Mouse (Mus musculus): Measurements from ENCODE around the gene Rnasel. TPM values are rescaled to one million over a fixed set of nuclear protein-coding genes. Genes with fewer than 3 reads are reported as not detected.

Gene Rnasel
- total RNA-seq (2021) = 1 to 10 TPM; 6.5 to 8.1 TPM

DNA sequence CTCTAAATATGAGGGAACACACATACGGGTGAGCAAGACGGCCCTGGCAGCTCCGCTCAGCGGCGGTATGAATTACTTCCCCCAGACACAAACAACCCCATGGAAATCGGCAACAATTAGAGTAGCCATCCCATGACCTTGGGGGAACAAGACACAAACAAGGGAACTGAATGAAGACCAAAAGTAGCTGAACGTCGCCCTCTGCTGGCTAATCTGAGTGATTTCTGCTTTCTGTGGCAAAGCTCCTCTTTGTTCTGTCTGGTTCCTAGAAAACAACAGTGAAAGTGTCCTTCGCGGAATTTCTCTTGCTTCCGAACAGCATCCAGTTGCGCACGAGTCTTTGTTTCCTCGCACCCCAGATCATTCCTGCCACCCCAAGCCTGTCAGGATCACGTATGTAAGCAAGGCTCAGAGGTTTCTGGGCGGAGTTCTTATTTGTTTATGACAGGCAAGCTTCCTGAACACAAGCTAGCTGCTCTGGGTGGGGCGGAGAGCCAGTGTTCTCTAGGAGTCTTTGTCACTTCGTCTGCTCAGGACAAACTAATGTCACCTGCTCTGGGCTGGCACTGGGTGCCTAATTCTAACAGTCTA lies at the start of gene Rnasel:
Rnasel (plus strand) TSS at position 216 of the 591 bp plus-strand sequence.
- DNase-seq (ENCODE audit: extremely low spot score in 1 of 2, low spot score in 1 of 2) = peak; percentile 49 to 69

DNA sequence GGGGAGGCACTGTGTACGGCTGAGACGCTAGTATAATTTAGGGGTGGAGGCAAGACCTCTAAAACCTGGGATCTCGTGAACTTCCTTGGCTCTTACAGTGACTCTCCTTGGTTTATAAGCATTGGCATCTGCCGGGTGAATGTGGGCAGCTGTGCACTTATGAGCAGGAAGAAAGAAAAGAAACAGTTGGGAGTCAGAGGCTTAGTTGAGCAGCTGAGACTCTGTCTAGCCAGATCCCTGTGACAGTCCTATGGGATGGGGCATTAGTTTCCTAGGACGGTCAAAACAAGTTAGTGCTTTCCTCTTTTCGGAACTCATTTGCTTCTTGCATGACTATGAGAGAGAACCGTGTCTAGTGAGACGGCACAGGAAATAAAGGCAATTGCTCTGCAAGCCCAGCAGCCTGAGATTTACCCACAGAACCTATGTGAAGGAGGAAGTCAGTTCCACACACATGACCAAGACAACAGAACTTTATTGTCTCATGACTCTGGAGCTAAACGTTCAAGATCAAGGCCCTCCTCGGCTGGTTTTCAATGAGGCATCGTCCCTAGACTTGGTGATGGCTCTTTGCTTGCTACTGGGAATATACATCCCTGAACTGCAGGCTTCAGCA lies 48.7 kb upstream of the Rnasel start:
- DNase-seq (ENCODE audit: extremely low spot score in 1 of 2, low spot score in 1 of 2) = no peak

DNA sequence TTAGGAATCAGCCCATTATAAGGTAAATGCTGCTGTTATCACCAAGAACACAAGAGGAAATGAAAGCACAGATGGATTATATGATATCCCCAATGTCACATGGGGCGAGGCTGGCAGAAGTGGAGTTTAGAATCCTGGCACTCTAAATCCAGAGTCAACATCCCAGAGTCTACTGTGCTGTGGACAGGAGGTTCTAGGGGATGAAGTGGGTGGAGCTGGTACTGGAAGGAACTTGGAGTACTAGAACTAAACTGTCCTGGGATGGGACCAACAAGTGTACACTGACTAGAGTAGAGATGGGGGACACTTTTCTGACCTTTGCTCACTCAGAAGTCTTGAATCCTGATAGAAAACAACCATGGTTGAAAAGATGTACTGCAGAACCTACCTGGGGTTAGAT lies 47.8 kb upstream of the Rnasel start:
- no peak for DNase-seq (ENCODE audit: extremely low spot score in 1 of 2, low spot score in 1 of 2)

DNA sequence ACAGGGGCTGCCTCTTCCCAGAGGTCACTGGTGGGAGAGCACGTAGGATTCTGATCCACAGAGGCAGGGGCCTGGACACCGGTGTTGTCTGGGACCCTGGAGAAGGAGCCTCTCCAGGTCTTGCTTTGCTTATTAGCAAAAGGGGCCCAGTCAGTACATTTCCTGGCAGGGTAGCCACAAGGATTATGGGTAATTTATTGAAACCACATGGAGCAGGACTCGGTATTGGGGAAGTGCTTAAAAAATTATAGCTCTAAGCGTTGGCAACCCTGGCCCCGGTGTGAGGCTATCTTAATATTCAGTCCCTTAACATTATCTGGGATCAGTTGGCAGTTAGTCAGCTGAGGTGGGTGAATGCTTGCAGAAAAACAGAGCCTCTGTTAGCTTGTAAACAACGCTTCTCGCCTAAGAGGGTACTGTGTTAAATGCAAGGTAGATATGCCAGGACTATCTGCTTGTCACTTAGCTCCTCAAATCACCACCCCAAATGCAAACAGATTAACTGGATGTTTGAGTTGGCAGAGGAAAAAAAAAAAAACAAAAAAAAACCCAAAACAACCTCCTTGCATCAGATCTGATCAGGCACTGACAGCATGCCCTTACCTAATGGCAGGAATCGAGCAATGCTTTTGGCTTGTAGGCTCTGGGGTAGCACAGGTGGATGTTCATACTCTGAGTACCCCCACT lies 46.9 kb upstream of the Rnasel start:
- no peak for DNase-seq (ENCODE audit: extremely low spot score in 1 of 2, low spot score in 1 of 2)

DNA sequence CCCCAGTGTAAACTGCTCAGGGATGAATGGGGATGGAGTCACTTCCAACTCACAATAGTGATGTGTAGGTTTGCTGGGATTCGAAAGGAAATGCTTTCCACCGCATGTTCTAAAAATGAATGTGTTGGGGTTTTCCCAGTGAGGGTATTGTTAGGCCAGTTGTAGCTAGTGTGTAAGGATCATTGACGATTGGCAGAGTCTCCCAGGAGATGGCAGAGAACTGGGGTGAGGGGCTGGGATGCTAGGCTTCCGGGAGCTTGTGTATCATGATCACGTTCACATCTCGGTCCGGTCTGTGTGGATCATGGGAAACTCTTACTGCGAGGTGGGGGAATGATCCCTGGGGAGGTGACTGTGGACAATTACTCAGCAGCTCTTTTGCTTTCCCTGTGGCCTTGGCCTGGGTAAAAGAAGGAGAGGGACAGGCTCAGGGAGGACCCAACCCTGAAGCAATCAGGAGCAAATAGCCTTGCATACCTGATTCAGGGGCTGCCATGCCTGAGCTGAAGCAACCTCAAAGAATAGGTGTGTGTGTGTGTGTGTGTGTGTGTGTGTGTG lies 46.3 kb upstream of the Rnasel start:
- DNase-seq (ENCODE audit: extremely low spot score in 1 of 2, low spot score in 1 of 2) = no peak

DNA sequence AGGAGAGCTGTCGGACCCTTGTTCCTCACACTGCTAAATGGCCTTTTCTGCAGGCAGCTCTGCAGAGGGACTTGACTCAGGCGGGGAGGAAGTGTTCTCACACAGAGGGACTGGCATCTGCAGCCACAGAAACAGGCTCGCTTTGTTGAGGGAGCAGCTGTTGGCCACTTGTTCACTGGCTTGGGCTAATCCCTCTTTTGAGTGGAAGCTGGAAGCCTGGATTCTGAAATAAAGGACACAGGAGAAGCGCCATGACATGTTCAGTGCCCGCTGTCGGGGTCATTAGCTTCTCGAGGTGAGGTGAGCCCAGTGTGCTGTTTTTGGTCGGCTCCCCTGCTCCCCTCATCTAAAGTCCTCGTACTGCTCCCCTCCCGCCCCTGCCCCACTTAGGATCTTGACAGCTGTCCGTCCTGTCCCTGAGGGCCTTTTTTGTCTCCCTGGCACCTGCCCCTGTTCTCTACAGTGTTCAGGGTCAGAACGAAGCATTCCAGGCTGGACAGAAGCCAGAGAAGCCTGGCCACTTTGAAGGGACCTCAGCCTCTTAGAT lies 45.7 kb upstream of the Rnasel start:
- peak in 1 of 2 experiments; percentile 45 for DNase-seq (ENCODE audit: extremely low spot score in 1 of 2, low spot score in 1 of 2)

DNA sequence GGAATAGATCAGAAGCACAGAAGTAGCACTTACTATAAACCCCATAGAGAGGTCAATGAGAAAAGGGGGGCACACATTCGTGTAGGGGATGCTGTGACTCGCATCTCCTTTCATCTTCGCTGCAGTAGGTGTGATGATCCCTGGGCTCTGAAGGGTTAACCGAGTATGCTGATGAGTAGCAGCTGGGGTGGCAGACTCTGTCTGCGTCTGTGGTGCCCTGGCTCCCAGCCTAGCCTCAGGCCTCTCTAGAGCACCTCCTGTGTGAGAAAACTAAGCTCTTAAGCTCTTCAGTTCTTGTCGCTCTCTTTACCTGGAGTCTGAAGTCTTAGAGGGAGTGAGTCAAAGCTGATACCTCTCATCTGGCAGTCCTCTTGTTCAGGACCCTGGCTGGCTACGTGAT lies 45.1 kb upstream of the Rnasel start:
- DNase-seq (ENCODE audit: extremely low spot score in 1 of 2, low spot score in 1 of 2) = no peak

DNA sequence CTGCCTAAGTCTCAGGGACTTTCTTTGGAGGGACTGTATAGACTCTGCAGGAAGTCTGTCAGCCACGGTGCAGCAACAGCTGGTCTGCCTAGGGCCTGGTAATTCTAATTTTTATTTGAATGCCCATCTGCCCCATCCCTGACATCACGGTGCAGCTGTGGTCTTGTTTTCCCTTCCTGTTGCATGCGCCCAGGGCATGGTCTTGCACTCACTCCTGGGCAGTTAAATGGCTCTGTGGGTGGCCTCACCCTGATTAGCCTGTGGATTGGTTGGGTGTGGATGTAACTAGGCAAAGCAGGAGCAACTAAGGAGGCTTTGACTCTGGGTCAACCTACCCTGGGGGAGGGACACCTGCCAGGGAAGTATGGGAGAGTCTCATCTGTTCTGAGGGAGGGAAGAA lies 44.2 kb upstream of the Rnasel start:
- no peak for DNase-seq (ENCODE audit: extremely low spot score in 1 of 2, low spot score in 1 of 2)

DNA sequence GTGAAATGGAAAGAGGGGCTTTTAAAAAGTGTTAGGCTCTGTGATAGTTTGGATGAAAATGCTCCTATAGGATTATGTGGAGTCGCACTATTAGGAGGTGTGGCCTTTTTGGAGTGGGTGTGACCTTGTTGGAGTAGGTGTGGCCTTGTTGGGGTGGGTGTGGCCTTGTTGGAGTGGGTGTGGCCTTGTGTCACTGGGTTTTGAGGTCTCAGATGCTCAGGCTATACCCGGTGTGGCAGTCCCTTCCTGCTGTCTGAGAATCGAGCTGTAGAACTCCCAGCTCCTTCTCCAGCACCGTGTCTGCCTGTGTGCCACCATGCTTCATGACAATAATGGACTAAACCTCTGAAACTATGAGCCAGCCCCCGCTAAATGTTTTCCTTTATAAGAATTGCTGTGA lies 40.6 kb upstream of the Rnasel start:
- DNase-seq (ENCODE audit: extremely low spot score in 1 of 2, low spot score in 1 of 2) = no peak

DNA sequence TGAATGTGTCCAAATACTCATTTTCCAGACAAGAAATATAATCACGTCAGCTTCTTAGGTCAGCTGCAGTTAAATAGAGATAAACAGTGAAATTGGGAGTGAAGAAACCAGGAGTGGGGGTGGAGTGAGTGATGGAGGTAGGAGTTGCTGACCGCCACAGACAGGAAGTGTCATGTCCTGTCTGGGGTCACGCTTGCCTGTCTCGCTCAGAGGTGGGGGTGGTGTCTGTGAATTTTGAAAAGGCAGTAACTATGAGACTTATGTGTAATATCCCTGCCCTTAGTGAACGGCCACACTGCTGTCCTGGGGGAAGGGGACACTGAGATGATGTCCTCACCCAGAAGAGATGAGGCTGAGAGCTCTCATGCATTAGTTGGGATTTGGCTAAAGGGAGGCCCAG lies 39.8 kb upstream of the Rnasel start:
- DNase-seq (ENCODE audit: extremely low spot score in 1 of 2, low spot score in 1 of 2) = no peak

DNA sequence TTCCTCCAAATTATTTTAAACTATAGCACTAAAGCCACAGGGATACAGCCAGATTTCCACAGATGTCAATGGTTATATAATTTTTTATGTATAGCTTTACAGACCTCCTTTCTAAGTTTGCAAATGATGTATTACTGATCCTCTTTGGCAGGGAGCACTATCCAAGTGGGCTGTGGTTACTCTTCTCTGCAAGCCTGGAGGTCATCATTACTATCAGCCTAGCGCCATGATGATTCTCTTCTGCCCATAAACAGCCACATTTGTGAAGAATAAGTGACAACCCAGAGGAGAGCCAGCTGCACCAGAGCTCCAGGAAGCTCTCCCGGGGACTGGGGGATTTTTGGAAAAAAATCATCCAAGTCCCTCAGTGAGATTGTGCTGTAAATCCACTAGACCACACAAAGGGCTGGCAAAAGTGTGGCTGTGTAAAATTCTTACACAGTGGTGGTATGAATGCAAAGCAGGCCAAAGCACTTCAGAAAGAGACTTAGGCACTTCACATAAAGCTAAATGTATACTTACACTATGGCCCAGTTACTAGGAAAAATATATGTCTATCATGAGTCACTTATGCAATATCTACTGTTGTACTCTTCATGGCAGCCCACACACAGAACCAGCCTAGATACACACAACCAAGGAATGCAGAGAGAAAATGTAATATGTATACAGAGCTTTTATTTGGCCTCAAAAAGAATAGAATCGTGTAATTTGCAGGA lies 37.5 kb upstream of the Rnasel start:
- DNase-seq (ENCODE audit: extremely low spot score in 1 of 2, low spot score in 1 of 2) = no peak

DNA sequence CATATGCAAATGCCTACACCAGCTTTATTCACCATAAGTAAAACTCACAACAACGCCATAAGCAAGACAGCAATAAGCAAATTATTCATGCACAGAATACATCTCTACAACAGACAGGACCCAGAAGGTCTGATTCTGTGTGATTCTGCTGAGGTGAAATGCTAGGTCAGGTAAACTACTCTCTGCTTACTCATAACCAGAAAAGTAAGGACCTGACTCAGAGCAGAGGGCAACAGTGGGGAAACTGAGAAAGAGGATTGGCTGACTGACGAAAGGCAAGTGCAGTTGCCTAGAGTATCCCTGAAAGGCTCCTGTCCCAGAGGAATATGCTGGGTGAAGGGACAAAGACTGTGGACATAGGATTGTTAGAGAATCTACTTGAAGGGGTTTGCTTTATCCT lies 36.6 kb upstream of the Rnasel start:
- DNase-seq (ENCODE audit: extremely low spot score in 1 of 2, low spot score in 1 of 2) = no peak

DNA sequence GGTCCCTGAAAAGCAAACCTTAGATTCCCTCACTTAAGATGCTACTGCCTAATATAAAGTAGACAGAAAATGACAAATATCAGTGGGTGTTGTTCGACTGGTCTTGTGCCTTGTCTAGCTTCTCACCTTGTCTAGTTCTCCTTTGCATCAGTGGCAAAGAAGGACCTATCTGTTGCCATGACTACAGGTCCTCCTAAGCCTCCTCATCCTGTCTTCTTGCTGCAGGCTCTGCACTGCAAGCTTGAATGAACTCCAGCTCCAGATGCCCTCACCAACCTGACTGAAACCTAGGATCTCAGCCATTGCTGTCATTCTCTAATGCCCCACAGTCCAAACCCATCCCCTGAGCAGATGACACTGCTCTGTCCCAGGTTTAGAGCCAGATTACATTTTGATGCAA lies 31.2 kb upstream of the Rnasel start:
- no peak for DNase-seq (ENCODE audit: extremely low spot score in 1 of 2, low spot score in 1 of 2)

DNA sequence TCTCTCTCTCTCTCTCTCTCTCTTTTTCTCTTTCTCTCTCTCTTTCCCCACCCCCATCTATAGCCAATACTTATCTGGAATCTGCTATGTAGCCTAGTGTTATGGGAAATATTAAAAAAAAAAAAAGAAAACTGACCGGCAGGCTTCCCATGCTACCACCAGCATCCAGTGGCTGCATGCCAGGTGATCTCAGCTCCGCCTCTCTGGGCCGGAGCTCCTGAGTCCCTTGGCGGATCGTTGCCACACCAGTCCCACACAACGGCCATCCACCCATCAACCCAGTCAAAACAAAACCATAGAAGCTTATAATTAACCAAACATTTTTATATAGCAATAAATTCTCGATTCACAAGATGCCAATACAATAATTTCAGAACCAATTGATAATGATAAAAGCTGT lies 28.3 kb upstream of the Rnasel start:
- no peak for DNase-seq (ENCODE audit: extremely low spot score in 1 of 2, low spot score in 1 of 2)

DNA sequence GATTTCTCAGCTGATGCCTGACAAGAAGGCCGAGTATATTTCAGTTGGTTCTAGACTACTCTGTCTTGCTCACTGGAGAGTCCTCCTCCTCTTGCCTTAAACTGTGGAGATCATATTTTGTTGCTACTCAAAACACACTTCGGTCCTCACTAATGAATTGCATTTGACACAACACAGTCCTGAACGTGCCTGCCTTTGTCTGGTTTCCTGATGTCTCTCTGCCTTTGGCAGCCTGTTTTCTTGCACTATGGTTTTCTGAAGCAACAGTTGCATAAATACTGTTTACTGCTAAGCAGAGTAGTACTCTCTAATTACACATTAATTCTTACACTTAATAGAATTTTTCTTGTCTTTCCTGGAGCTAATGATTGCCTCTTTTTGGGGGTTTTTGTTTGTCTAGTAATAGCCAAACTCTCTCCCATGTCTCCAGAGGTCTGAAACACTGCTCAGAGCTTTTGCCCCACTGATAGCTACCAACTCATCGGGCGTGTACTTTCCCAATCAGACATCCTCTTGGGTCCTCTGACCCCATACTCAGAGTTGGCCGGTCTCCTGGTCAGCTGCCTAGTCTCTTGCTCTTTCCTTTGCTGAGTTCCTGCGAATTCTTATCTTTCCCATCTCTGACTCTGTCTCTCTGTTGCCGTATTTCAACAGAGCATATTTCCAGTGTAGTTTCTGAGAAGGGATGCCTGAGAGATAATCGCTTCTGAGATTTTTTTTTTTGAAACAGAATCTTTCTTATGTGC lies 27.5 kb upstream of the Rnasel start:
- no peak for DNase-seq (ENCODE audit: extremely low spot score in 1 of 2, low spot score in 1 of 2)

DNA sequence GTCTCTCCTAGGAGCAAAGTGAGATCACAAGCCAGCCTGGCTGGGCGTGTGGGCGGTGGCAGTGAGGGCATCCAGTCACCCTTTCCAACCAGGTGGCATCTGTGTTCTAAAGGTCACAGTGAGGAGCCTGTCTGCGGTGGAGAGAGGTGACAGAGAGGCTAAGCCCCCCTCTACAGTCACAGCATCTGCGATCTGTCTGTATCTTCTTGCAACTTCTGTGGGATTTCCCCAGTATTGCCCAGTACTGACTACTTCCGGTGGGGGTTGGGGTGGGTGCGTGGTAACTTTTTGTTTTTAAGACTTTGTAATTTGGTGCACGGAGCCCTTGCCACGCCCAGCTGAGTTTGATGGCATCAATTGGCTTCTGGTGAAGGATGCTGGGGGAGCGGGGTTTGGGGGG lies 25.8 kb upstream of the Rnasel start:
- no peak for DNase-seq (ENCODE audit: extremely low spot score in 1 of 2, low spot score in 1 of 2)

DNA sequence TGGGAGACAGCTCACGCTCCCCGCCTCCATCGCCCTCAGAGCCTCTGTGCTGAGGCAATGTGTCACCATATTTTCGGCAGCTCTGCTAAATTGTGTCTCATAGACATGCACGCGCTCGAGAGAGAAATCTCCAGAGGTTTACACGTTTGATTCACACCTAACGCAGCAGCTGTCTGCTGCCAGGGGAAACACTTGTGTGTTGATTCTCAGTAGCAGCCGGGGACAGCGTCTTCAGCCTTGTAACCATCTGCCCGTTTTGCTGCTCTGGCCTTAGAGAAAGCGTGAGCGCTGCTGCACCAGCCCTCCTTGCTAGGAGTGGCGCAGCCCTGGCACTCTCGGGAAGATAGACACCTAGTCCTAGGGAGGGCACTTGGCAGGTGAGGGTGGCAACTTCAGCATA lies 22.6 kb upstream of the Rnasel start:
- DNase-seq (ENCODE audit: extremely low spot score in 1 of 2, low spot score in 1 of 2) = no peak

DNA sequence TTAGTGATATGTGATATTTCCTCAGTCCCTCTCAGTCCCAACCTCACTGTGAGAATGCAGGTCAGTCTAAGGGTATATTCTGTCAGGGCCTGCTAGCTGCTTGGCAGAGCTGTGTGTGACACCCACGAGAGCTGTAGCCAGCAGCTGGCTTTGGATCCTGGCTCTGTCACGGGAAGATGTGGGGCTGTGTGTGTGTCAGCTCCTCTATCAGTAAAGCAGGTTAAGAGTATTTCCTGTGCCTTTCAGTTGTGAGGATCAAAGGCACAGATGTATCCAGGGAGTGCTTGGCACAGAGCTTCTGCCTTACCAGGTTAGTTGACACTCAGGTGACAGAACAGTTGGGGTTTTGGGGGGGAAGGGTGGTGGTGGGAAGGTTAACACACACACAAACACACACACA lies 19.4 kb upstream of the Rnasel start:
- no peak for DNase-seq (ENCODE audit: extremely low spot score in 1 of 2, low spot score in 1 of 2)

DNA sequence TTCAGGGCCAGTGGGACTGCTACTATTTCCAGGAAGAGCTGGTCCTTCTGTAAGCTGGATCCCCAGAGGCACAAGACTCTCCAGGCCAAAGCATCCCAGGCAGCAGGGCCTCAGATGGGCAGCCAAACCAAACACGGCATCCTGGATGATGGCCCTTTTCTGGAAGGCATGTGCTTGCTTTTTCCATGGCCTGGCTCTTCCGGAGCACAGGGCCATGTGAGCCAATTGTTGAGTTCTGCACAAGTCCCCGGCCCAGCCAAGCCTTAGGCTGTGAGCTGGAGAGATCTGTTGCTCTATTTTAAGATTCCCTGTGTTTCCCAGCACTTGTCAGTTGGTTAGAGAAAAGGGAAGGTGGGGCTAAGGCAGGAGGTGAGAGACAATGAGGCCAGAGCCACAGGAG lies 18.6 kb upstream of the Rnasel start:
- no peak for DNase-seq (ENCODE audit: extremely low spot score in 1 of 2, low spot score in 1 of 2)

DNA sequence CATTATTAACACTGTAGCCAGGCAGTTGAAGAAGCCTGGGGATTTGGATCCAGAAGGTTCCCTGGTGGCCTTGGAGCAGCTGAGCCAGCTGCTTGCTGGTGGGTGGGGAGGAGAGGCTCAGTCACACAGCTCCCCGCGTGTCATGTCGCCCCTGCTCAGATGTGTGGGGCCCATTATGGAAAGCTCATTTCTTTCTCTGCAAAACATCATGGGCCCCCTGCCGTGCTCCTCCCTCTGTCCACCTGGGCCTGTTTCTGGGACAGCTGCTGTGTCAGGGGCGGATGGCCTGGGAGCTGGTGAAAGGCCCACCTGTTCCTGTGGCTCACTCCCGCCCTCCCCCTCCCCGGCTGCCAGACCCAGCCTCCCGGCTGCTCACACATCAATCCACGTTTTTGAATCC lies 16.0 kb upstream of the Rnasel start:
- DNase-seq (ENCODE audit: extremely low spot score in 1 of 2, low spot score in 1 of 2) = no peak

Data from layer of hippocampus, postnatal 25 days (tissue).